In genomic region chr12:108630741-108631688, GRCm38 (mm10) we compare ENCODE assay signal across 12 mouse cellular contexts.
DNase-seq lines count a peak whose midpoint lies in the region; ATAC-seq lines count a peak whose summit lies in the region.
"Had no signal": no experiment of that assay in that cellular context is flagged by ENCODE, and none has a peak within 500 bp of the region (broad histone marks: within the 10 kb centered on the region; RNA-seq: fewer than 3 reads in every experiment).

No protein-coding gene starts in this region.

- H3K9me3 ChIP-seq in liver, embryonic 13.5 days (replicated peaks), result no peaks in the 10 kb centered on the region
- H3K9me3 ChIP-seq in hindbrain, embryonic 13.5 days, result no peaks in the 10 kb centered on the region
- no peaks in the 10 kb centered on the region for H3K9me3 ChIP-seq in forebrain, embryonic 12.5 days
- H3K9me3 ChIP-seq: midbrain, embryonic 12.5 days had no signal

- no peak overlapping the region for H3K9ac ChIP-seq in liver, embryonic 13.5 days
- H3K9ac ChIP-seq in hindbrain, embryonic 13.5 days, result no peak overlapping the region
- H3K9ac ChIP-seq in forebrain, embryonic 12.5 days, result no peak overlapping the region
- H3K9ac ChIP-seq: midbrain, embryonic 12.5 days had no signal

- no peaks in the 10 kb centered on the region for H3K36me3 ChIP-seq in liver, embryonic 13.5 days
- H3K36me3 ChIP-seq in hindbrain, embryonic 13.5 days, result peaks cover 9% of the 10 kb centered on the region
- H3K36me3 ChIP-seq in forebrain, embryonic 12.5 days (replicated peaks), result peaks cover 5% of the 10 kb centered on the region; the same call in 1 of the 2 replicates

- H3K4me1 ChIP-seq in liver, embryonic 13.5 days (replicated peaks), result peaks cover 63% of the 10 kb centered on the region
- peaks cover 2% of the 10 kb centered on the region; the same call in 1 of the 2 replicates for H3K4me1 ChIP-seq in hindbrain, embryonic 13.5 days (replicated peaks)
- 0 out of 2 replicates have a peak, but pooled peaks cover 6% of the 10 kb centered on the region for H3K4me1 ChIP-seq in forebrain, embryonic 12.5 days

- WGBS in liver, embryonic 13.5 days (ENCODE audit: insufficient replicate concordance), result 54% methylated on average over 6 of the region's 6 CpGs
- 93% methylated on average over 6 of the region's 6 CpGs for whole genome bisulfite sequencing in hindbrain, embryonic 13.5 days
- WGBS in forebrain, embryonic 12.5 days, result 92% methylated on average over 6 of the region's 6 CpGs

- H3K4me2 ChIP-seq in liver, embryonic 13.5 days, result no peak overlapping the region
- no peak overlapping the region for H3K4me2 ChIP-seq in hindbrain, embryonic 13.5 days
- H3K4me2 ChIP-seq in forebrain, embryonic 12.5 days, result no peak overlapping the region
- H3K4me2 ChIP-seq: midbrain, embryonic 12.5 days had no signal

- peak; percentile 62 for ATAC-seq in liver, embryonic 13.5 days (ENCODE audit: low read depth)
- peak; percentile 71 for ATAC-seq in neutrophil, adult 5-6 weeks (ENCODE audit: extremely low read depth, insufficient number of reproducible peaks, low FRiP score, poor library complexity, severe bottlenecking)
- no peak for ATAC-seq in hindbrain, embryonic 13.5 days (ENCODE audit: low FRiP score)
- no peak for ATAC-seq in frontal cortex, adult (ENCODE audit: low TSS enrichment)
- no peak for ATAC-seq in forebrain, embryonic 12.5 days (ENCODE audit: low FRiP score)
- ATAC-seq: hindbrain, postnatal 0 days had no signal

- H3K4me3 ChIP-seq in liver, embryonic 13.5 days (replicated peaks), result no peak overlapping the region
- H3K4me3 ChIP-seq in hindbrain, embryonic 13.5 days, result no peak overlapping the region
- no peak overlapping the region for H3K4me3 ChIP-seq in forebrain, embryonic 12.5 days (replicated peaks)
- H3K4me3 ChIP-seq: midbrain, embryonic 12.5 days had no signal

- H3K27me3 ChIP-seq in liver, embryonic 13.5 days, result no peaks in the 10 kb centered on the region
- H3K27me3 ChIP-seq in hindbrain, embryonic 13.5 days, result no peaks in the 10 kb centered on the region
- no peaks in the 10 kb centered on the region for H3K27me3 ChIP-seq in forebrain, embryonic 12.5 days
- H3K27me3 ChIP-seq: midbrain, embryonic 12.5 days had no signal

- DNase-seq in B cell, adult 2 months, result peak; percentile 63 to 66
- DNase-seq in T-cell, adult 2 months (ENCODE audit: low spot score), result peak; percentile 71
- DNase-seq in liver, embryonic 13.5 days, result no peak
- no peak for DNase-seq in ovary, postnatal 36 days (ENCODE audit: low spot score)
- DNase-seq: layer of hippocampus, postnatal 36 days; retina, postnatal 1 day had no signal

- H3K27ac ChIP-seq in liver, embryonic 13.5 days, result peak overlapping the region; percentile 51
- no peak overlapping the region for H3K27ac ChIP-seq in hindbrain, embryonic 13.5 days
- H3K27ac ChIP-seq in forebrain, embryonic 12.5 days, result no peak overlapping the region
- H3K27ac ChIP-seq: hindbrain, postnatal 0 days; midbrain, embryonic 12.5 days had no signal

Comparison
In these comparisons a context has a peak if more than half of its experiments do, and no peak if none do; other contexts are left out.
1. DNase-seq: peak in B cell, adult 2 months (2 of 2) and T-cell, adult 2 months (single experiment); none in liver, embryonic 13.5 days (single experiment) and ovary, postnatal 36 days (single experiment).
2. ATAC-seq: peak in liver, embryonic 13.5 days (single experiment) and neutrophil, adult 5-6 weeks (single experiment); none in hindbrain, embryonic 13.5 days (single experiment), frontal cortex, adult (single experiment) and forebrain, embryonic 12.5 days (single experiment).